Mouse (Mus musculus) liver, adult 2 months (tissue): ENCODE measurements around the gene Ubr4.

Experiments used
- CTCF ChIP-seq: fragments of 200-500 bp; IDR thresholded peaks from 2 replicates; pipeline ENCODE4 v1.5.1; 2011; ENCODE audit warnings: low read depth, low read length, control low read depth
- POLR2A ChIP-seq: fragments of 200-500 bp; IDR thresholded peaks from 2 replicates; pipeline ENCODE4 v1.6.1; 2011; ENCODE audit warnings: low read length, control low read depth; ENCODE audit not compliant: insufficient read depth; ENCODE audit errors: extremely low read depth

DNA sequence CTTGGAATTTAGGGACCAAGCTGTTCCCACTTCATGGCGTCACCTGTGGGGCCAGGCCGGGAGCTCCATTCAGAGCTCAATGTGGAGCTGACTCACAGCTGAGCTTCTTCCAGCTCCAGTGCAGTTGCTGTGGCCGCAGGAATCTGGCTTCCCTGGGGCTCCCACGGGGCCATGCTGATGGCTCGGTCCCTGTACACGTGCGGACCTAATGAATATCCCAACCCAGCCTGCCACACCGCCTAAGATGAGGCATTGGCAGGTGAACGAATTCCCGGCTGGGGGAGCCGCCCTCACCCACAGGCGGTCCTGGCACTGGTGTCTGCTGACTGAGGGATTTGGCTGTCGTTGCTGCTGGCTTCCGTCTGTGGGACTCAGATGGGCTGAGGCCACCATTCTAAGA lies 148.4 kb downstream of the Ubr4 start:
- TF ChIP-seq CTCF (no peak), POLR2A (no peak)
